Mouse (Mus musculus): ENCODE results near the gene Gm10197. TPM values are rescaled to one million over a fixed set of nuclear protein-coding genes. Genes with fewer than 3 reads are reported as not detected.

Gm10197 gene
- polyA plus RNA-seq, 1 experiment: not detected

GRCm38 (mm10) chr19:53322438-53323048, 49.0 kb downstream of the Gm10197 start:
- H3K4me3 ChIP-seq (ENCODE audit: insufficient read depth, low read length): no peak overlapping the region
- peaks cover 35% of the 10 kb centered on the region for H3K4me1 ChIP-seq (ENCODE audit: control insufficient read depth, insufficient read depth, low read length)
- TF ChIP-seq CTCF (IDR thresholded peaks at IDR 0.05; ENCODE audit: low read depth, low read length) (peak; percentile 17; the same call in 1 of the 2 replicates), POLR2A (IDR thresholded peaks at IDR 0.05; ENCODE audit: borderline replicate concordance, low read depth, low read length) (no peak)
- H3K27ac ChIP-seq (ENCODE audit: insufficient read depth, low read depth, low read length): no peak overlapping the region

Other genes with a start within 250 kb of the Gm10197 start
- 21.8 and 25.5 TPM in 2 replicates for gene Add3, start 231.3 kb downstream of the Gm10197 start, polyA plus RNA-seq (2012; ENCODE audit: insufficient read depth, insufficient read length, missing spikeins)
- gene Mxi1, start 61.2 kb downstream of the Gm10197 start, polyA plus RNA-seq (2012; ENCODE audit: insufficient read depth, insufficient read length, missing spikeins): 48.3 and 49.2 TPM in 2 replicates
- gene Smndc1, start 18.8 kb upstream of the Gm10197 start, polyA plus RNA-seq (2012; ENCODE audit: insufficient read depth, insufficient read length, missing spikeins): 40.8 and 44.3 TPM in 2 replicates
- gene Dusp5, start 157.3 kb upstream of the Gm10197 start, polyA plus RNA-seq (2012; ENCODE audit: insufficient read depth, insufficient read length, missing spikeins): 0.97 and 1.8 TPM in 2 replicates
- 62.6 and 67.3 TPM in 2 replicates for gene Nutf2-ps1, start 217.3 kb upstream of the Gm10197 start, polyA plus RNA-seq (2012; ENCODE audit: insufficient read depth, insufficient read length, missing spikeins)
- gene Smc3, start 228.6 kb upstream of the Gm10197 start, polyA plus RNA-seq (2012; ENCODE audit: insufficient read depth, insufficient read length, missing spikeins): 40.6 and 41.7 TPM in 2 replicates

Measured in bone marrow macrophage, adult 2 months (primary cell).